Mouse (Mus musculus) layer of hippocampus, adult 9-10 months (tissue): ENCODE measurements around the gene Prkcb.

Experiments used
- DNase-seq: peaks from one replicate; pipeline ENCODE4 v3.0.0; 2022; ENCODE audit warnings: low spot score

The Prkcb gene

DNA sequence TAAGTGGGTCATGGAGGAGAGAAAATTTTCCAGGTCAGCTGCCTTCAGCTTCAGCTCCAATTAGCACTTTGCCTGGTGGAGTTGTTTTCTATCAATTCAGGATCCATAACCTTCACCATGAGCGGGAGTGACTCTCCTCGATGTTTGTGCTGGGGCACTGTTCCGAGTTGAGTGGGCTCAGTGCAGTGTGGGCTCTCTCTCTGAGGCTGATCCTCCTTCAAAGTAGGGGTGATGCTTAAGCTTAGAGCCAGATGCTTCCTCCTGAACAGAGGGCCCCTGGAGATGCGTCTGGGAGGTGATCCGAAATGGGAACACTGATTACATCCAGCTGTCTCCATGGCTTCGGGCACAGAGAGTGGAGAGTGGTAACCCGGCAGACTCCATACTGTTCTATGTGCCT is 308.8 kb downstream of the Prkcb start:
- DNase-seq, result no peak

DNA sequence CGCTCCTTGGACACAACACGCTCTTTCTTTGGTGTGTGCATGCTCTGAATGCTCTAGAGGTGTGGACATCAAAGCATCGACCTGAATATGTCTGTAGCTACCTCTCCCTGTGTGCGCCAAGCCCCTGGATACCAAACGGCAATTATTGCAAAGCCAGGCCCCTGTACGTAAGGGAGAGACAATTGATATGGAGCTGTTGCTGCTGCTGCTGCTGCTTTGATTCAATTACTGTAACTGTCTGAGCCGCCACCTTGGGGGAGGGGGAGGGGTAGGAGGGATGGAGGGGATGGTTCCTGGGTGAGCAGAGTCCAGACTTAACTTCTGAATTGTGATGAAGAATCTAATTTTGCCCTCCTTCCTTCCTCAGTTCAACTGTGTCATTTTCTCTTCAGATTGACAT is 312.3 kb downstream of the Prkcb start:
- DNase-seq, result no peak

DNA sequence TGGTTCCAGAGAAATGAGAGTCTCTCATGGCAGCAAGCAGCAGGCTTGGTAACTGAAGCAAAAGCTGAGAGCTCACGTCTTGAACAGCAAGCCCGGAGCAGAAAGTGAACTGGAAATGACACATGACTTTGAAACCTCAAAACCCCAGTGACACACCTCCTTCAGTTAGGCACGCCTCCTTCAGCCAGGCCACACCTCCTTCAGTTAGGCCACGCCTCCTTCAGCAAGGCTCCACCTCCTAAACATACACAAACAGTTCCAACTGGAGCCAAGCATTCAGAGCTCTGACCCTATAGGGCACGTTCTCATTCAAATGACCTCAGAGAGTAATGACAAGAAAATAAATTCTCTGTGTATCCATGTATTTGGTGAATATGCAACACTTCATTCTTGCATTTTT is 316.5 kb downstream of the Prkcb start:
- DNase-seq, result no peak

DNA sequence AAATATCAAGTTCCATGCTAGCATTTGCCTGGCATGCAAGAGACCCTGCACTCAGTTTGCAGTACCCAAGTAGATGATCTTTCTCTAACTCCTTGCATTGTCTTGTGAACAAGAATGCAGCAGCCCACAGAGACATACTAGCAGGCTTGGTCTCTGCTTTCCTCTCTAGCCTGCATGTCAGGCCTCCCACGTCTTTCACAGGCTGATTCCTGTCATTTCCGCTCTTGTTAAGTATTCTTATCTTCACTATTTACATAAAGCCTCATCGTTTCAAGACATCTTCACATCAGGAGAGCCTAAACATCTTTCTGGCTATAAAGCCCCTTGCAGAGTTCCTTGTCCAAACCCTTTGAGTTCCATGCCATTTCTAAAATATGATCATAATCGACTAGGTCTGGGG is 320.9 kb downstream of the Prkcb start:
- DNase-seq, result no peak

DNA sequence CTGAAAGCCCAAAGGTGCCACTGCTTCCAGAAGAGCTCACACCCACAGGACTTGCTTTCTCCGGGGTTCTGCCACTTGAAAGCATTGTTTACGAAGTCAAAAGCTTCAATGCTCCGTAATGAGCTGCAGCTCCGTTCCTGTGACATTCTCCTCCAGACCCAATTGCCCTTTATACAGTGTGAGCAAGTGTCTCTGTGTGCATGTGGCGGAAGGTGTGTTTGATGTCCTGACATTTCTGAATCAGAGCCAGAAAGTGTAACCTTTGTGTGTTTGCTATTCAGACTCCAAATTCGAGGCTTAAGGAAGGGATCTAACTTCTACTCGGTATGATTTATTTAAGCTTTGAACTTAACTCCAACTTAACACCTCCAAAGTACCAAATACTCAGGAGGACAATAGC is 321.6 kb downstream of the Prkcb start:
- no peak for DNase-seq

DNA sequence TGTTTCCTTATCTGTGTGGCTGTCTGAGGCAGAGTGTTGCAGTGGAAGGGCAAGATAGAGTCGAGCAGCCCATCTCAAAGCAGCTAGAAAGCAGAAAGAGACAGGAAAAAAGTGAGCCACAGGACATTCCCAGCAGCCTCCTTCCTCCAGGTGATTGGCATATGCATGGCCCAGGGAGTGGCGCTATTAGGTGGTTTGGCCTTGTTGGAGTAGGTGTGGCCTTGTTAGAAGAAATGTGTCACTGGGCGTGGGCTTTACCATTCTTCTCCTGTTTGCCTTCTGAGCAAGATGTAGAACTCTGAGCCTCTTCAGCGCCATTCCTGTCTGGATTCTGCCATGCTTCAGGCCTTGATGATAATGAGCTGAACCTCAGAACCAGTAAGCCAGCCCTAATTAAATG is 325.3 kb downstream of the Prkcb start:
- DNase-seq, result no peak

DNA sequence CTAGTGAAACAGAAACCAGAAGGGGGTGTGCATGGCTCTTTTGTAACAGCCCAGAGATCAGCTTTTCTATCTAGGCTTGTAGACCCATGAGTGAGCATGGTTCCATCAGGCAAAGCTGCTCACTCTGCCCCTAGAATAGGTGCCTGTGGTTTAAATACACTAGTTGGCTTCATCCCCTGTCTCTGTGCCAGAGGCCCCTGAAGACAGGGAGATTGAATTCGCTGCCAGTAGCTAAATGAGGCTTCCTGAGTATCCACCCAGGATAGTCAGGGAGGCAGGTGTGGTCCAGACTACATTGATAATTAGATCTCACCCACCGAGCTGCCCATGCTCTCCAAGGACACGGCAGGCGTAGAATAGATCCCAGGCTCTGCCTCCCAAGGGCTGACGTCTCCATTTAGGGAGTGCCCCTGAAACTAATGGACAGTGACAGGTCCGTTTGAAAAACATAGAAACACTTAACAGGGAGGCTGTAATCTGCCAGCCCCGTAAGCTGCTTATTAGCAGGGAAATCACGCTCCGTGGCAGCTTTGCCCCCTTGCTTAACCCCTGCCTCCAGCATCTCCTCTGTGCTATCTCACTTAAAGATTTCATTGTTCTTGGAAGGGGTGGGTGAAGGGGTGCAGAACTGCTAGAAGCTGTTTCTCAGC is 333.7 kb downstream of the Prkcb start:
- no peak for DNase-seq

DNA sequence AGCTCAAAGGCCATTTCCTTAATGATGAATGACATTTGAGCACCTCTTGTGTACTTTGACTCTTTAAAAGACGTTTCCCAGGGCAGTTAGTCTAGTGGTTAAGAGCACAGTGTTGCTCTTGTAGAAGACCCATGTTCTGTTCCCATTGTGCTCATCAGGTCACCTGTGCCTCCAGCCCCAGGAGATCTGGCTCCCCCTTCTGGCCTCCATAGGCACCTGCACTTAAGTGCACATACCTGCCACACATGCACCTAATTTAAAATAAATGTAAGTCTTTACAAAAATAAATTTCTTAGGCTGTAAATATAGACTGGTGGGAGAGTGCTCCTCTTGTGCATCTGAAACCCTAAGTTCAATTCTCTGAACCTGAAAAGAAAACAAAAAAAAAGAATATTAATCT is 335.2 kb downstream of the Prkcb start:
- DNase-seq, result no peak

DNA sequence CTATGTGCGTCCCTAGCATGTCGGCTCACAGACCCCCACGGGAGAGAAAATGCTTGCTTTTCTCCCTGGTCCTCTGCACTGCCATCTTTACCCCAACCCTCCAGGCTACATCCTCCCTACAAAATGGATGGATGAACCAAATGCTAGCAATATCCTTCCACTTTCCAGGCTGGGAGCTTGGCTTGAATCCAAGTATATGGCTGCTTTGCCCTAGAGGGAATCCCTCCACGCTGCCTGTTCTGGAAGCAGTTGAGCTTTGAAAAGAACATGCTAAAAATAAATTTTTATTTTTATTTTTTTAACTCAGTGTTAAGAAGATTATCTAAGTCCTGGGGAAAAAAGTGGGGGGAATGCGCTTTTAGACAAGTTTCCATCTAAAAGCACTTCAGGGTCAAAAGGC is 339.5 kb downstream of the Prkcb start:
- DNase-seq, result no peak

DNA sequence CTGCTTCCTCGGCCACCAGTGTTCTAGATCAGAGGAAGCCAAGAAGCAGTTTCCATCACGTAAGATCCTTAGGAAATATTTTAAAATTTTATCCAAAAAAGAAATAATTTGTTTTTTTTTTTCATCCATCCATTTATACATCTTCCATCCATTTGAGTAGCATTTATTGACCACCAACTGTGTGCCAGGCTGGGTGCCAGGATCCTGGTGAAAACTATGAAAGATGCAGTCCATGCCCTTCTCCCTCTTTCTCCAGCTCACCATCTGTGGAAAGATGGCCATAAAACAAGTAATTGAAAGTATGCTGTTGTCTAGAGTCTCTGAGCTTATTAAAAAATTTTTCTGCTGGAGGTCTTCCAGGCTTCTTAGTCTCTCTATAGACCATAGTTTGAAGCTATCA is 341.8 kb downstream of the Prkcb start:
- no peak for DNase-seq

DNA sequence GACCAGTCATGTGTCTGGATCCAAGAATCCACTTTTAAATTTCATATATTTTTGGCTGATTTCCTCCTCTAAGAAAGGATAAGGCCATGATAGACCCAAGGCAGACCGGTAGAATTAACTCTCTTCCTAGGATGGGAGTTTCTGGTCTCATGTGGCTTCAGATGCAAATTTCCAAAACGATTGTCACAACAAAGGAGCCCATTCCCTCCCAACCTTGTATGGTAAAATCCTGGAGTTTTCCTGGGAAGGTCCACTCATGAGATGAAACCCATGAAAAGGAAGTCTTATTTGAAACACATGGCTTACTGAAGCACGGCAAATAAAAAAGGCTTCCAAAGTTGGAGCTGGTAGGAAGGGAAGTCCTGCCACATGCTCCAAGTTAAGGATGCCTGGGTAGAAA is 342.6 kb downstream of the Prkcb start:
- DNase-seq, result no peak

DNA sequence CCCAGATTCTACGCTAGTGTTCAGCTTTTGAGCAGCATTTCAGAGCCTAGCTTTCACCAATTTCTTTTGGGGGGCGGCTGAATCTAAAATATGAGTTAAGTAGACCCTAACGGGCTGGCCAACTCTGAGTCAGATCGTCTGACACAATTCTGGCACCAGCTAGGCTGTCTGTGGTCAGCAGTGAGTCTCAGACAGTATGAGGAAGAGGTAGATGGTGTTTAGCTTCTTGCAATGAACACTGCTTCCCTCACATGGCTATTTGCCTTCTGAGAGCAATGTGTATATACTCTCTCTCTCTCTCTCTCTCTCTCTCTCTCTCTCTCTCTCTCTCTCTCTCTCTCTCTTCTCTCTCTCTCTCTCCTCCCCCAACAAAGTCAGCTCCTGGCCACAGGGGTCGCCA is 344.4 kb downstream of the Prkcb start:
- no peak for DNase-seq

DNA sequence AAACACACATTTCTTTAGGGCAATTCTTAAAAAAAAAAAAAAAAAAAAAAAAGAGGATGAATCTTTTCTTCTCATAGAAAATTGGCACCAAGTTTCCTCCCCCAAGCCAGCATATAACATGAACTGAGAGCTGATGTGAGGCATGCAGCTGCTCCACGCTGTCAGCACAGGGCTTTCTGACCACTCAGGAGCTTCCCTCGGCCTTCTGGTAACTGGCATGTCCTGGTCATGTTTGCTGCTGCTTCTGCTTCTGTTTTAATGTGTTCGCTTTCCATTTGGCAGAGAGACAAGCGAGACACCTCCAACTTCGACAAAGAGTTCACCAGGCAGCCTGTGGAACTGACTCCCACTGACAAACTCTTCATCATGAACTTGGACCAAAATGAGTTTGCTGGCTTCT is 344.9 kb downstream of the Prkcb start:
- DNase-seq, result no peak

DNA sequence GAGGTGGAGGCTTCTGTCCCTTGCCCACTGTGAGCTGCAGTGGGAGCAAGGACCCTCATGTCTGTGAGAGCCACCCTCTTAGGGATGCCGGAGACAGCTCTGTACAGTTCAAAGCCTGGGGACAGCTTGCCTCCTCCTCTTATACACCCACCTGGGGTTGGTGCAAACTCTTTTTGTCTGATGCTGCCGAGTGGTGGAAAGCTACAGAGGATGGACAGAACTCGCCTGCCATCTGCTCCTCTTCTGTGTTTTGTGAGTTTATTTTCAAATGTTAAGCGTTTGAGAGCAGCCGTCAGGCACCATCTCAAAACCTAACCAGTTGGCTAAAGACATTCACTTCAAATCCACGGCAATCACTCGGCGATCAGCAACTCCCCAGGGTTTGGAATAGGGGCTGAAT is 355.1 kb downstream of the Prkcb start:
- DNase-seq, result no peak

DNA sequence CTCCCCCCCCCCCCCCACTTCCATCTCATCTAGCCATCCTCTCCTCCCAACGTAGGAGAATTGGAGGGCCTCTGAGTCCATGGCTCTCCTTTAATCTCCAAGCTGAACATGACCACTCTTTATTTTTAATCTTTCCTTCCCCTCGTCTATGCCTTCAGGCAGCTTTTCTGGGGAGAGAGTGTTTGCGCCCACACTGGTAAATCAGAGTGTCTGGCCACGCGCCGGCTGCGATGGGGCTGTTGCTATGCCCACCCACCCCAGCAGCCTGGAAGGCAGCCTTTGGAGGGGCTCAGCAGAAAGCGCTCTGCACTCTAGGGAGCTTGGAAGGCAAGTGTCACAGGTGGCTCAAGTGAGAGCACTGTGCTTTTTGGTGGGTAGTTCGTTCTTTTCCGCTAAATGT is 360.8 kb downstream of the Prkcb start:
- no peak for DNase-seq

DNA sequence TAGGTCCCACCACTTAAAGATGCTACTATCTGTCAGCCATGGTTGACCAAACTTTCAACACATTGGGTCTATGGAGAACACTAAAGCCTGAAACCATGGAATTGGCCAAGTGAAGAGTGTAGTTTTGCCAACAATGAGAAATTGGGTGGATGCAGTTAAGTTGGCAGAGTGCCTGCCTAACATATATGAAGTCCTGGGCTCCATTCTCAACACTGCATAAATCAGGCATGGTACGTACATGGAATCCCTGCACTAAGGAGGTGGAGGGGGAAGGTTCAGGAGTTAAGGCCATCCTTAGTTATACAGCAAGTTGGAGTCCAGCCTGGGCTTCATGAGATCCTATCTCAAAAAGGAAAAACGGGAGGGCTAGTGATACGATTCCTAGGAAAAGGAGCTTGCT is 364.0 kb downstream of the Prkcb start:
- DNase-seq, result no peak

DNA sequence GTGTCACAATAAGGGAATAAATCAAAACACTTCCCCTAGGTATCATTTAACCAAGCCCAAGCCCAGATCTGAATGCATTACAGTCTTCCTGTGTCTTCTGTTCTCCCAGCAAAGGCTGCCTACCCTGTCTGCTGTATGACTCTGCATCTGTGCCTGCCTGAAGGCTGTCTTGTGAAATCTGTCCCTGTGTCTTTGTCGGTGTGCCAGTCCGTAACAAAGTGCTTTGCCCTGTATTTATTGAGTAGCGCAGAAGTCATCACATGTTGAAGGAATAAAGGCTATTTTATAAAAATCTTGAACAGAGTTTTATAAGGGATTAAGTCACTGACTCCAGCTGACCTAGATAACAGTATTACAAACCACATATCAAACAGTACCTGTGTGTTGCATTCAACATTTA is 368.1 kb downstream of the Prkcb start:
- no peak for DNase-seq

DNA sequence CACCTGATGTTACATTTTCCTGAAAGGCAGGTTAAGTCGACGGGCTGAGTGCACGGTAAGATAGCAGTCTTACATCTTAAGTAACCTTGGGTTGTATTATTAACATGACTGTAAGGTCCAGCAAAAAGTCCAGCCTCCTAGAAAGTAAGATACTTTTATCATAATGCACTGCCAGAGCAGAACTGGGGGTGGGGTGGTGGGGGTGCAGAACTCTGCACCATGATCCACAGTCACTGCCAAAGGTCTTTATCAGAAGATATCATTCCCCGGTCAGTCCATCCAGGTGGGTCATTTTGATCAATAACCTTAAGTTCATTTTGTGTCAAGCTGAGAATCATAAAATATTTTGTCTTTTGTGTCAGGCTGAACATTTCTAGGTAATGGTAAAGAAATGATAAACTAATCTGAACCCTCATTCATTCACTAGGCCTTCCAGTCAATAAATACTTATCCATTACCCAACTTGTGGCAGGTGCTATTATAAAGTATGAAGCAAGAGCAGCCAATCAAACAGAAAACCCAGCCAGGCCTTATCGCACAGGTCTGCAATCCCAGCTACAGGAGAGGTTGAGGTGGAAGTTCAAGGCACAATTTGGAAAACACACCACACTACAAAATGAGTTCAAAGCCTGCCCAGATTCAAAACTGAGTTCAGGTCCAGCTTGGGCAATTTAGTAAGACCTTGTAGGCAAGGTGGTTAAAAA is 369.0 kb downstream of the Prkcb start:
- DNase-seq, result no peak

DNA sequence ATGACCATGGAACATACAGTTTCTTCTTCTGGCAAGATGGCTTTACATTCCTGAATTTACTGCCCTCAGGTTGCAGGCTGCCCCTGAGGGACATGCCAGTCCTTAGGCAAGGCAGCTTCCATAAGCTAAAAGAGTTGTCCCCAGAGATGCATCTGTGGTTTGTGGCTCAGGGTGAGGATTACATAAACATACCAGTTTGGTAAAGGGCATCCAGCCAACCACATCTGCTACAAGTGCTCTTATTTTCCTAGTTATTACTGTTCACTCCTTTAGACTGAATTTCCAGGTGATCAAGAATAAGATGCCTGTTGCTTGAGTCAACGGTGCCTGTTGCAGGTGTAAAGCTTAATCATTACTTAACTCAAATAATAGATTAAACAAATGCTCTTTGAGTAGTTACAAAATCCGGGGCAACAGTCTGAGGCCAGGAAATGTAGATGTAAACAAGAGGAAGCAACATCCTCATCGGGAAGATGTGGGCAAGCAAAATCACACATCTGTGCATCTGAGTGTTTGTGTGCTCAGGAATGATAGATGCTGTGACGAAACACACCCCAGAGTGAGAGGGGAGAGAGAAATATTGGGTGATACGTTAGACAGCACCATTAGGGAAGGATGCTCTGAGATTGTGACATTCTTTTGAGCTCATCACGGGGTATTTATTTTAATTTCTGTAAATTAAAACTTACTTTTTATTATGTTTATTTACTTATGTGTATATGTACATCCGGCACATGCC is 376.9 kb downstream of the Prkcb start:
- no peak for DNase-seq

DNA sequence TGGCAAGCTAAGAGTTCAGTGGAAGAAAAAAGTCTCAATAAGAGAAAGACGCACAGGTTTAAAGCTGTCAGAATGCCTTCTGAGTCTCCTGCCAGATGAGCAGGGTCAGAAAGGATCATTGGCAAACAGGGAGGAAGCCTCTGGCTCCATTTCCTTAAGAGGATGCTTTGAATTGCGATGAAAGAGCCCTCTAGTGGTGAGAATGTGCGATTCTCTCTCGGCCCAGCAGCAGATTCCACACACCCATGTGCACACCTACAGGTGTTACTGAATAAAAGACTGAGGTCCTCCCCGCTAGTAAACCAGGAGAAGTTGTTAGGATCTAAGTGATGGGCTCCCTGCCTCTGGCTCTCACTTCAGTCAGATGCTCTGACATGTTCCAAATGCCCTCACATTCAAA is 379.4 kb downstream of the Prkcb start:
- DNase-seq, result no peak

DNA sequence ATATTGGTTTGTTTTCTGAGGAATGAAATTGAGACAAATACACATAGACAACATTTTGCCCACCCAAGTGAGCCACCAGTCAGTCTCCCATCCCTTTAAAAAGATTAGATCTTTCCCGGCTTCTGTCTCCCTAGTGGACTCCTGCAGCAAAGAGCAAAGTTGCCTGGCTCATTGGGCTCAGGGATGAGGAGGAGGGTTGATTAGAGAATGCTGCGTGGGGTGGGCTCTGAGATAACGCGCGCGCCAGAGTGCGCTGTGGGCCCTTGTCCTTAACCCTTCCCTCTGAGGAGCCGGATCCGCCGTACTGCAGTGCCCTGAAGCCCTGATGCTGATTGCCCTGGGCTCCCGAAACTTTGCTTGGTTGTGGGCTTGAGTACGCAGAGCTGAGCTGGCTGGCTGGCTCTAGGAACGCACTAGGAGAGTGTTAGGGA is 381.9 kb downstream of the Prkcb start, which contains the start of gene Cacng3:
Gene Cacng3, plus strand, starts transcription at position 51 of the 431 bp plus-strand sequence.
- no peak for DNase-seq

DNA sequence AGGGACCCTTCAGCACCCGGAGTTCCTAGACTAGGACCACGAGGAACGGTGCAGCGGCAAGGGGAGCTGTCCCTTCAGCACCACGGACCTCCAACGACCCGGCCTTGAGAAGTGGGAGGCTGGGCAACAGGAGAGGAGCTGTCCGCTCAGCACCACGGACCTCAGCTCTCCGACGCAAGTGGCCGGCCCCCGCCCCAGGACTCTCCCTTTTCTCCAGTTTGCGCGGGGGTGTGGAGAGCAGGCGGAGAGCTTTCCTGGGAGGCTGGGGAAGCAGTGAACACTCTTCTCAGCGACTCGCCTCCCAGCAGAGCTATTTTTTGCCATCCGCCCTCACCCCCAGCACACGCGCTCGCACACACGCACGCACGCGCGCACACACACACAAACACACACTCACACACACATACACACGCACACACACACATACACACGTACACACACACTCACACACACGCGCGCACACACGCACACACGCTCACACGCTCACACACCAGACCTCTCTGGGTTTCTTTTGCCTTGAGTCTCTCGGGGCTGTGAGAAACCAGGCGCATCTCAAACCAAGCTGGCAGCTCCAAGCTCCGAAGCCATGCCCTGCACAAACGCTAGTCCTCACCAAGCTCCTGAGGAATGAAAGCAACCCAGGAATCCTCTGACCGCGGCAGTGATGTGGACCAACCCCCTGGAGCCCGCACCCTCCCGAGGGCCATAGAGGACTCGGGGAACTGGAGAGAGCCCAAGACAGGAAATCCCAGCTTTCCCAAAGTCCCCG is 382.5 kb downstream of the Prkcb start:
- peak; percentile 49 for DNase-seq

DNA sequence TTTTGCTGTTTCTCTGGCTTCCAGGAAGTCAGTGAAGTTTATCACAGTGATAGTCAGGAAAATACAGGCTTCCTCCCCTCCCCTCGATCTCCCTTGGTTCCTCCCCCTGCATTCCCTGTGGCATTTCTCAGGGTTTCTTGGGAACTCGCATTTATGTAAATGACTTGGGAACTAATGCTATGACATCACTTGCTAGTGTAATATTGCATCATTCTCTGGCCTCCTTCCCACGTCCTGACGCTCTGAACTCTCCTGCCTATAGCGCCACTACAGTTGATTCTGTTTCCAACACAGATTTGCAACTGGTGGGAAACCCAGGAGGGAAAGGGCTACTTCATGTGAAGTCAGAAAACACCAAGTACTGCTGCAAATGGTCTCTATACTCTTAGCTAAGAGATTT is 384.4 kb downstream of the Prkcb start:
- DNase-seq, result no peak
